Mouse (Mus musculus): ENCODE results near the gene Tmprss9. TPM values are rescaled to one million over a fixed set of nuclear protein-coding genes. Genes with fewer than 3 reads are reported as not detected.

Tmprss9 gene
- total RNA-seq, 2 experiments from 2014 or later: 0.13 TPM; not detected in 1

DNA sequence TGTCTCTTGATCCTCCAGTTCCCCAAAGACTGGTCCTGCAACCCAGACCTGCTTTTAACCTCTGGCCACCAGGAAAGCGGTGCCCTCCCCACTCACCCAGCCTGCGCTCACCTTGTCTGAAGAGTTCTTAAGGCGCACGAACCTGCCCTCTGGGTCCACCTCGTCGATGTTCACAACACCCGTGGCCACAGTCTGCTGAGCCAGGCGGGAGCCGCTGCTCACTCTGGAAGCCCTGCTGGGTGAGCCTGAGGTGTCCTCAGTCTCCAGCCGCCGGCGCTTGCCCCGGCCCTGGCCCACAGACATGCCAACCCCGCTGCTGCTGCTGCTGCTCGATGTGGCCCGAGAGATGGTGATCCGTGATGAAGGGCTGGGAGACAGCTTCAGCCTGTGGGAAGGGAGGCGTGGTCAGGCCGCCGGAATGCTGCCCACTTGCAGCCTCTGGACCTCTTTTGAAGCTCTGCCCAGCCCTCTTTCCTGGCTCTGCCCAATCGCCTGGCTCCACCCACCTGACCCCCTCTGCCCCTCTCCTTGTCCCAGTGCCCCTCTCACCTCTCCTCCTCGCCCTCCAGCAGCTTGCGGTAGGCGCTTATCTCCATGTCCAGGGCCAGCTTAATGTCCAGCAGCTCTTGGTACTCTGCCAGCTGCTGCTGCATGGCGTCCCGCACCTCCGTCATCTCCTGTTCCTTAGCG is 32.5 kb downstream of the Tmprss9 start:
- intact Hi-C loops (cut with DNase I): no loop called here

DNA sequence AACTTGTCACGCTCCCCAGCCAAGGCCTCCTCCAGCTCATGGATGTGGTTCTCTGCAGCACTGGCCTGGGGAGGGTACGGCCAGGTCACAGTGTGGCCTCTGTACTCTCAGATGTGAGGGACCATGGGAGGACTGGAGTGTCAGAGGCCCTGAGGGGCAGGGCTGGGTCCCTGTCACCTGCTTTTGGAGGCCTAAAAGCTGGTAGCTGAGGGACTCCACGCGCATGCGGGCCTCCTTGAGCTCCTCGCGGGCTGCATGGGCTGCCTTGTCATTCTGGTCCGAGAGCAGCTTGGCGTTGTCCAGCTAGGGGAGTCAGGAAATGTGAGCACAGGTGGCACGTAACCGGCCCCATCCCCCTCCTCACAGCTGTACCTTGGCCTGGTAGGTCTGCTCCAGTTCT is 33.1 kb downstream of the Tmprss9 start:
- DNase-seq (ENCODE audit: extremely low spot score in 1 of 2, low spot score in 2 of 2): no peak
- intact Hi-C loops (cut with DNase I): no loop called here

More for the DNA sequence above, 32.5 kb downstream of the Tmprss9 start:
- DNase-seq (ENCODE audit: extremely low spot score in 1 of 2, low spot score in 2 of 2): no peak

DNA sequence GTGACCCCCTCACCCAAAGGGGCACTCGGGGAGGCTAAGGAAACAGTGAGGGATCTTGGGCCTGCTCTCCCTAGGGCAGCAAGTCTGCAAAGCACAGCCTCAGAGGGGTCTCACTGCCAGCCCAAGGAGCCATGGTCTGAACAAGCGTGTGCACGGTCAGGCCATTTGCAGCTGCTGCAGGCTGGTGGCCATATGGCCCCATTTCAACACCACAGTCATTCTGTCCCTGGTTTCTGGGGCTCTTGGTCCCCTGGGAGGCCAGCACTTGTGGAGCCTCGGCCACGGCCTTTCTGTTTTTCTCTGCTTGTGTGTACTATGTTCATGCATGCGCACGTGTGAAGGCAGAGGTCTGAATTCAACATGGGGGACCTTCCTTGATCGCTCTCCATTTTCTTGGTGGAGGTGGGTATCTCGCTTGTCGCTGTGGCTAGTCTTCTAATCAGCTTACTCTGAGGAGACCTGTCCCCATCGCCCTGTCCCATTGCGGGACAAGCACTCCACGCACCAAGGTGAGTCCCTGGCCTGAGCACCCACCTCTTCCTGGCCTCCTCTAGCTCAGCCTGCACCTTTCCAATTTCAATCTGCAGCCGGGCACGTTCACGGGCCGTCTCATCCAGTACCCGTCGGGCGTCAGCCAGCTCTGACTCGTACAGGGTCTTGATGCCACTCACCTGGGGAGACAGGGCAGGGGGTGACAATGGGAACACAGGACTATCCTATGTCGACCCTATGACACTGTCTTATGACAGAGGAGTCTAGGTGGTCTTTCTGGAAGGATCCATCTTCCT is 37.9 kb downstream of the Tmprss9 start:
- intact Hi-C loops (cut with DNase I): no loop called here
- DNase-seq (ENCODE audit: extremely low spot score in 1 of 2, low spot score in 2 of 2): no peak

DNA sequence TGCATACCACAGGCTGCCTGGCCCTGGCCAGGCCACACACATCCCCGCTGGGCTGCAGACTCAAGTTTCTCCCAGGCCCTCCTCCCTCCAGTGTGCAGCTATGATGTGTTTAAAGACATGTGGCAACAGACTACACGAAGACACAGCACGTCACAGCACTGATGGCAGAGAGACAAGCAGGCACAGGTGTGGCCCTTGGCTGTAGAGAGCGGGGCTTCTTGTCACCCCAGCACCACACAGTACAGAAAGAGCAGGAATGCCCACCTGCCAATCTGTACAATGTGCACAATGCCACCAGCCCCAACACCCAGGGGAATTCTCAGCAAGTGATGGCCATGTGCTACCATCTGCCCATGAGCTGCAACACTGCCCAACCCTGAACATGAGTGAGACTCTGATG is 39.7 kb downstream of the Tmprss9 start:
- intact Hi-C loops (cut with DNase I): no loop called here

DNA sequence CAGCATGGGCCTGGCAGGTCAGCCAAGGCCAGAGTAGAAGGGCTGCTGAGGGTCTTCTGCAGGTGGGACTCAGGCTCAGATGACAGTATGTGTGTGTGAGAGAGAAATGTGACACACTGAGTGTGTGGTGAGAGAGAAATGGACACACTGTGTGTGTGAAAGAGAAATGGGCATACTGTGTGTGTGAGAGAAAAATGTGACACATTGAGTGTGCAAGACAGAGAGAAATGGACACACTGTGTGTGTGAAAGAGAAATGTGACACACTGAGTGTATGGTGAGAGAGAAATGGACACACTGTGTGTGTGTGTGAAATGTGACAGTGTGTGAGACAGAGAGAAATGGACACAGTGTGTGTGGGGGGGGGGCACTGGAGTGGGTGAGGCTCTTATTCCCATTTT is 40.2 kb downstream of the Tmprss9 start:
- intact Hi-C loops (cut with DNase I): no loop called here
- DNase-seq (ENCODE audit: extremely low spot score in 1 of 2, low spot score in 2 of 2): no peak

More for the DNA sequence above, 39.7 kb downstream of the Tmprss9 start:
- no peak for DNase-seq (ENCODE audit: extremely low spot score in 1 of 2, low spot score in 2 of 2)

DNA sequence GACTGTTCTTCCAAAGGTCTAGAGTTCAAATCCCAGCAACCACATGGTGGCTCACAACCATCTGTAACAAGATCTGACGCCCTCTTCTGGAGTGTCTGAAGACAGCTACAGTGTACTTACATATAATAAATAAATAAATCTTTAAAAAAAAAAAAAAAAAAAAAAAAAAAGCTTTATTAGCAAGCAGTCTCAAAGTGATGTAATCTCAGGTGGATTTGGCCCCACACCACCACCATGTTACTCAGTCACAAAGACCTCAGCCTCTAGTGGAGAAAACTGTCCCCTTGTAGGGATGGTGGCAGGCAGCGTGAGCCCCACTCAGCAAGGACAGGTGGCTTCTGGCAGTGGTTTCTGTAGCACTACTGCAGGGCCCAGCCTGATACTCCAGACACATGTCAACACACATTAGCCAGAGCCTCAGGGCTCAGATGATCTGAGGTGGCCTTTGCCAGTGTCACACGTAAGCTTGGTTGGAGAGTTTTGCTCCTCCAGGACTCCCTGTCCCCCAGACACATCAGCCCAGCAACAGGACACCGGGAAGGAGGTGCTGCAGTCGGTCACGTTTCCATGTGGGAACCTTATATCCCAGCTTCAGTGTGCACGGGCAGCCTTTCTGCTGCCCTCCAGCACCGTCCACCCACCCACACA is 41.8 kb downstream of the Tmprss9 start:
- no peak for DNase-seq (ENCODE audit: extremely low spot score in 1 of 2, low spot score in 2 of 2)
- intact Hi-C loops (cut with DNase I): no loop called here

DNA sequence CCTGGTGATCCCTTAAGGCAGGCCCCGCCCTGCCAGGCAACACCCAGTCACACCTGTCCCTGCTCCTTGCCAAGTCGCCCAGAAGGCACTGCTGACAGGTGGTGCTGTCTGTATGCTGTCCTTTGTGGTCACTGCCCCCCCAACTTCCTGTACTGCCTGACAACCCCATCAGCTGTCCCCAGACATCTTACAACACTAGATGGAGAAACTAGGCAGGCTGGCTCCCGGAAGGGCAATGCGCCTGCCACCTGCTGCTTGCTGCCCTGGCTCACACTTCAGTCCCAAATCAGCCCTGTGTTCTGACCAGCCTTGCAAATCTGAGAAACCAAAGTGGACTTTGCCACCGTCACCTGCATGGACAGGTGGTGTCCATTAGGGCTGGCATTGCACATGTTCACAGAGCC is 42.6 kb downstream of the Tmprss9 start:
- intact Hi-C loops (cut with DNase I): no loop called here
- DNase-seq (ENCODE audit: extremely low spot score in 1 of 2, low spot score in 2 of 2): no peak

DNA sequence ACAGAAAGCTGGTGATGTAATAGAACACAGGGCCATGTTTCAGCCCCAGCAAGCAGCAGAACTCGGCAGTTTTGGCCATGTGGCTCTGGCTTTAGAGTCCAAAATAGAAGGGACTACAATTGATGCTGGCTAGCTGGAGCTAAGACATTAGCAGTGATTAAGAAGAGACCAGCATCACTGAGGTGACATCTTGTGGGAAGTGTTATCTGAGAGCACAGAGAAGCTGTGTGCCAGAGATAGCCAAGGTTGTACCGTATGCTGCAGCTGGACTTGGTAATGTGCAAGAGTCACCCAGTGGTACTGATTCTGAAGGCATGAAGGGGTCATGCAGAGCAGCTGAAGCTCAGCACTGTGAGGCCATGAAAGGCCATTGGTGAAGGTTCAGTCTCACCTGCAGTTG is 43.6 kb downstream of the Tmprss9 start:
- intact Hi-C loops (cut with DNase I): no loop called here
- no peak for DNase-seq (ENCODE audit: extremely low spot score in 1 of 2, low spot score in 2 of 2)

DNA sequence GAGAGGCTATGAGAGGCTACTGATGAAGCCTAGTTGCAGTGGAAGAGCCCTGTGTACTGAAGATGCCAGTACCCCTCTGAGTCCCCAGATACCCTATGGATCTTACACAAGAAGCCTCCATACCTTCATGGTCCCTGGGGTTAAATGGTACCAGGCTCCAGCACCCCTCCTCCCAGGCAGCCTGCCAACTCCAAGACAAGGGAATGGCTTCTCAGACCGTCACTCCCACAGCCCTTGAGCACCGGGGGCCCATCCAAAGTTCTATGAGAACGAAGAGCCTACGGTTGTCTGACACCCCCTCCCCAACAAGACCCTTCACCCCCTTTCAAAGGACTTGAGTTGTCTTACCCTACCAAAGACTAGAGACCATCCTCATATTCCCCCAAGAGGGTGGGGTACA is 44.1 kb downstream of the Tmprss9 start:
- intact Hi-C loops (cut with DNase I): no loop called here

DNA sequence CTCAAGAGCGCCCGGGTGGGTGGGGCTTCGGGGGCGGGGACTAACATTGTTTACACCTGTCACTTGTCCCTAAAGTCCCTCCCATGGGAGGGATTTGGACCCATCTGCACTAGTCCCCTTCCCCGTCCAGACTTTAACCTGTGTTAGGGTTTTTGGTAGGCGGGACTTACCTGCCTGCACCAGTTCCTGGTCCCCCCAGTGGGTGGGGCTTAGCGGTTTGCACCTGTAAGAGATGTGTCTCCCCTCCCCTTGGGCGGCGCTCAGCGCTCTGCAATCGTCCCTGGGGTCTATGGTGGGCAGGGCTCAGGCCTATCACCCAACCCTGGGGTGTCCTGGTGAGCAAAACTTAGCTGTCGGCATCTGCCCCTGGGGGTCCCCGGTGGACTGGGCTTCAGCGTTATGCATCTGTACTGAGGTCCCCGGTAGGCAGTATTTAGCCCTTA is 45.7 kb downstream of the Tmprss9 start:
- DNase-seq (ENCODE audit: extremely low spot score in 1 of 2, low spot score in 2 of 2): no peak
- intact Hi-C loops (cut with DNase I): no loop called here

More for the DNA sequence above, 44.1 kb downstream of the Tmprss9 start:
- DNase-seq (ENCODE audit: extremely low spot score in 1 of 2, low spot score in 2 of 2): no peak

DNA sequence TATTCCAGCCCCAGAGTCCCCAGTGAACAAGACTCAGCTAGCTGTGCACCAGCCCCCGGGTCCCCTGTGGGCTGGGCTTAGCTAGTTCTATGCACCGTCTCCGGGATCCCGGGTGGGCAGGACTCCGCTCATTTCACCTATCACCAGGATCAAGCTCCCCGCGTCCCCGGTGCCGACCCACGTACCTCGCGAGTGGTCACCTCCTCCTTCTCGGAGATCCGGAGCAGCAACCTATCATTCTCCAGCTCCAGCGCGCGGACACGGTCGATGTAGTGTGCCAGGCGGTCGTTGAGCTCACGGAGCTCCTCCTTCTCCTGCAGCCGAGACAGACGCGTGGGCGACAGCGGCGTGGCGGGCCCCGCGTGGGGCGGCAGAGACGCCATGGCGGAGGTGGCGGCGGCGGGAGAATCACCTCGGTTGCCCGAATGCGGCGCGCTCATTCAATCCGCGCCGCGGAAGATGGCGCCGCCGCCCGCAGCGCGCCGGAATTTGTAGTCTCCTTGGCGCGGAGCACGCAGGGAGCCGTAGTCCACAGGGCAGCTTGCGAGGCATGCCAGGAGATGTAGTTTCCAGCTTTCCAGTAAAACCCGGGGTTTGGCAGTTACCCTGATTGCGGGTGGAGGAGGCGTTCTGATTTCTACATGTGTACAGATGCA is 46.3 kb downstream of the Tmprss9 start, which contains the start of gene Lmnb2:
Gene Lmnb2 (minus strand): TSS at position 467 of the 656 bp plus-strand sequence.
- intact Hi-C loops (cut with DNase I): no loop called here
- DNase-seq (ENCODE audit: extremely low spot score in 1 of 2, low spot score in 2 of 2): peak; percentile 72 to 85

DNA sequence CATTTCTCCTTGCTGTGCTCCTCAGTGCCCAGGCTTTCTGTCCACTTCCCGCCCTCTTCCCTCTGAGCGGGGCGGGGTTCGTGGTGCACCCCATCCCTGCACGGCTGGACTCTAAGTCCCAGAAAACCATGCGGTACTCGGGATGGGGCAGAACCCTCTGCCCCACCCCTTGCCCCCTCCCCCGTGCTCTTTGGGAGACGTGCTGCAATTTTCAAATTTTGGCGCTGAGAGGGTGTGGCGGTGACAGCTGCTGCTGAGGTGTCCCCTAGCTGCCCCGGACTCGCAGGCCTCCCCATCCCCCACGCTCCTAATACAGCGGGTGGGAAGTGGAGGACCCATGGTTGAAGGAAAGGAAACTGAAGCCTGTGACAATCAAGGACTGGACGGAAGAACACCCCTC is 50.3 kb downstream of the Tmprss9 start:
- DNase-seq (ENCODE audit: extremely low spot score in 1 of 2, low spot score in 2 of 2): peak in 1 of 2 experiments; percentile 69
- intact Hi-C loops (cut with DNase I): no loop called here

DNA sequence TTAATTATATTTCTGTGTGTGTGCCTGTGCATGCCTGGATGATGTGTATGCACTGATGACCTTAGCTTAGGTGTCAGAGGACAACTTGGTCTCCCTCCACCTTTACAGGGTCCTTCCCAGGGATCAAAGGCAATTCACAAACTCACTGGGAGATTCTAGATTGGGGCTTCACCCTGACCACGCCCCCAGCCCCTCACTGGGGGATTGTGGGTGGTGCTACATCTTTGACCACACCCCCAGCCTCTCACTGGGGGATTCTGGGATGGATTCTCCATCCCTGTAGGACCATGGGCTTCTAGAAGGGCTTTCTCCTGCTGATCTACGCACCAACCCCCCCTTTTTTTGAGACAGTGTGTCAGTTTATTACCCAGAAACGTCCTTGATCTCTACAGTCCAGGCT is 53.8 kb downstream of the Tmprss9 start:
- intact Hi-C loops (cut with DNase I): loop anchor here (5.0 kb wide), 1 partner anchor 62 kb away; no protein-coding TSS in a partner anchor
- DNase-seq (ENCODE audit: extremely low spot score in 1 of 2, low spot score in 2 of 2): no peak

DNA sequence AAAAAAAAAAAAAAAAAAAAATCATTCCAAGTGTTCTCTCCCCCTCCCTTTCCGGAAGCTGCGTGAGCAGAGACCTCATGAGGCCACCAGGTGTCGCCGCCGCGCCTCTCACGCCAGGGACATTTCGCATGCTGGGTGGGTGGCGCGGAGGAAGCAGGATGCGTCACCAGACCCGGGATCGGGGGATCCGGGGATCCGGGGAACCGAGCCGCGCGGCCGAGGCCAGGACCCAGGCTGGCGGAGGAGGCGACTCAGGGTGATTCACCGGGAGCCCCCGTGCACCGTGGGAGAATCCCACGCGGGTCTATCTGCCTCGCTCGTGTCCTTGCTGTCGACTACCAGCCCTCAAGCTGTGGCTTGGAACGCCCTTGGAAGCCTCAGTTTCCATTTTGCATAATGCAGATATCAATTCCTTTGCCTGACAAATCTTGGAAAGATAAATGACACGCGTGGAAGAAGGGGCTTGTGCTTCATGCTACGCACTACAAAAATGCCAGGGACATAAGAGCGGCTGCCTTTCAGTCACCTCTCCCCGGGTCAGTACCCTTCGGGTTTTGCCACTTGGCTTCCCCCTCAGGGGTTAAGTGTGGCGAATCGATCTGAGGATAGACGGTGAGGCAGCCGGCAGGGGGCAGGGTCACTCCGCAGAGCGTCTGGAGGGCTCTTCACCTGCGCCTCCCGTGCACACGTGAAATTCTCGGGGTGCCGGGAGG is 57.1 kb downstream of the Tmprss9 start:
- peak; percentile 93 to 95 for DNase-seq (ENCODE audit: extremely low spot score in 1 of 2, low spot score in 2 of 2)
- intact Hi-C loops (cut with DNase I): loop anchor here (2.0 to 5.0 kb wide), 2 partner anchors 59 to 68 kb away; no protein-coding TSS in a partner anchor

DNA sequence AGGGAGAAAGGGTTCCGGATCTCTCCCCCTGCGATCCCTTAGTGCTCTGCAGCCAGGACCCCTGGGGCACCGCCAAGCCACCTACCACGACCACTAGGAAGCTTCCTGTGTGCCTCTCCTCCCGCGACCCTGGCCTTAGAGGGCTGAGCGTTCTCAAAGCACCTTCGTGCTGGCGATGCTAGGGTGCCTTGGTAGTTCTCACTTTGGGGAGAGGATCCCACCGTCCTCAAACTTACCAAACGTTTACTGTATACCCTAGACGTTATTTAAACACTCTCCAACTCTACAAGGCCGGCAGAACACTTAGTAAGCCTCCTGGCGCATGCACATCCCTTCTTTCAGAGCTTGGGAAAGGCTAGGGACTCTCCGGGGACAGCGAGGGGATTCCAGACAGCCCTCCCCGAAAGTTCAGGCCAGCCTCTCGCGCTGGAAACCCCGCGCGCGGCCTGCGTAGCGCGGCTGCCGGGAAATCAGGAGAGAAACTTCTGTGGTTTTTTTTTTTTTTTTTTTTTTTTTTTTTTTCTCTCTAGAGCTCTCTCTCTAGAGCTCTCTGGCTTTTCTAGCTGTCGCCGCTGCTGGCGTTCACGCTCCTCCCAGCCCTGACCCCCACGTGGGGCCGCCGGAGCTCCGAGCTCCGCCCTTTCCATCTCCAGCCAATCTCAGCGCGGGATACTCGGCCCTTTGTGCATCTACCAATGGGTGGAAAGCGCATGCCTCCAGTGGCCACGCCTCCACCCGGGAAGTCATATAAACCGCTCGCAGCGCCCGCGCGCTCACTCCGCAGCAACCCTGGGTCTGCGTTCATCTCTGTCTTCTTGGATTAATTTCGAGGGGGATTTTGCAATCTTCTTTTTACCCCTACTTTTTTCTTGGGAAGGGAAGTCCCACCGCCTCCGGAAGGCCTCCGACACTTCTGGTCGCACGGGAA is 57.9 kb downstream of the Tmprss9 start, which contains the start of gene Gadd45b:
Gene Gadd45b (plus strand): TSS at position 775 of the 928 bp plus-strand sequence.
- peak; percentile 99 for DNase-seq (ENCODE audit: extremely low spot score in 1 of 2, low spot score in 2 of 2)
- intact Hi-C loops (cut with DNase I): loop anchor here (2.0 to 5.0 kb wide), 2 partner anchors 58 to 67 kb away; no protein-coding TSS in a partner anchor

DNA sequence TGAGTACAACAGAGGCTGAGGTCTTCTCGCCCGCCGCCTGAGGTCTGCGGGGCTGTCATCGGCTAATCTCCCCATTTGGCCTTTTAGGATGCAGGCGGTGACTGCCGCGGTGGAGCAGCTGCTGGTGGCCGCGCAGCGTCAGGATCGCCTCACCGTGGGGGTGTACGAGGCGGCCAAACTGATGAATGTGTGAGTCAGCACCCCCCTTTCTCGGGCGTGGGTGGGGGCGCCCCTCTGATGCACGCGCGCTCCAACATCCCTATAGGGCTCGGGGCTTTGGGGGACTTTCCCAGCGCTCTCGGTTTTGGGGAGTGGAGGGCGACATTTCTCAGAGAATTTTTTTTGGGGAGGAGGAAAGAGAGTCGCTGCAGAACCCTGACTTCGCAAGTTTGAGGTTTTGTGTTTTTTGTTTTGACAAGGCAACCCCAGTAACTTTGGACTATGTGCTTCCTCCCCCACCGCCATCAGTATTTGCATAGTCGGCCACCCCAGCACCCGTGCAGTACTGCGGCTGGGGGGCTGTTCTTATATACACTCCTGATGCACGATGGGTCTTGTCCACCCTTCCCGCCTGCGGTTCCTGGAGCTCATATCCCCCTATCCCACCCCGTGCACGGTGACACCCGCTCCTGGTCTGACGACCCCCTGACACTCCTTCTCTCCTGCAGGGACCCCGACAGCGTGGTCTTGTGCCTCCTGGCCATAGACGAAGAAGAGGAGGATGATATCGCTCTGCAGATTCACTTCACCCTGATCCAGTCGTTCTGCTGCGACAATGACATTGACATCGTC is 58.9 kb downstream of the Tmprss9 start:
- intact Hi-C loops (cut with DNase I): no loop called here
- peak in 1 of 2 experiments; percentile 73 for DNase-seq (ENCODE audit: extremely low spot score in 1 of 2, low spot score in 2 of 2)

Data from left cerebral cortex, postnatal 10 days (tissue).